Mouse (Mus musculus): ENCODE measurements around the gene Atad2b.

DNA sequence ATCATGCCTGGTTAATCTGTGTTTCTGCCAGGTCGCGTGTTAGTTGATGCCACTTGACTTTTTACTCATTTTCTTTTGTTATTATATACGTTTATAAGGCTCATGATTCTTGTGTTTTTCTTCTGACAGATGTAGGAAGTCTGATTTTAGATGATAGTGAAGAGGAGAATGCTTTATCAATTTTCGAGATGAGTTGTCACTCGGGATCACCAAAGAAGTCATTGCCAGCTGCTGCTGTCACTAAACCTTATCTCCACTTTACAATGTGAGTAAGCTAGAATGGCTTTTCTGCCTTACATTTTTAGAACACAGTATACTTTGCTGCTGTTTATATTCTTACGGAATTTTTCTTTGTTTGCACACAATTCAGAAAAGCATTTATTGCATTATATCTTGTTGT, 61.2 kb downstream of the Atad2b start:
- TF ChIP-seq CTCF (IDR thresholded peaks at IDR 0.05; ENCODE audit: control insufficient read depth, insufficient read depth, insufficient replicate concordance, low read depth, low read length) (no peak), POLR2A (IDR thresholded peaks at IDR 0.05; ENCODE audit: control insufficient read depth, low read depth, low read length) (no peak)
